ENCODE assay signal across 23 mouse cellular contexts in the genomic region with DNA sequence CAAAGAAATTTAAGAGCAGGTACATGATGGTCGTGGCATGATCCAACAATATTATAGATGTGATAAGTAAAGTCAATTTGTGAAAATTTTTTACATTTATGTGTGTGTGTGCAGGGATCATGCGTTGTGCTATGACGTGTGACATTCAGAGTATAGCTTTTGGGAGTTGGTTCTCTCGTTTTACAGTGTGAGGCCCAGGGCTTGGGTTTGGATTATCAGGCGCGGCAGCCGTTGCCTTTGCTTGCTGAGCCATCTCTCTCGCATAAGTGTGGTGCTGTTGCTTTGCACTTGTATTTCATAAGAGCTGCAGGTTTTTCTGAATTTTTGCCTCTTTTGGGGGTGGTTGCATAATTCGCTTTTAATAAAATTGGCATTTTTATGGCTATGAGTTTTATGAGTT.
"Had no signal": no experiment of that assay in that cellular context is flagged by ENCODE, and none has a peak within 500 bp of the region (broad histone marks: within the 10 kb centered on the region; RNA-seq: fewer than 3 reads in every experiment).

No protein-coding gene starts in this region.

- ATAC-seq: intestine, postnatal 0 days; lung, postnatal 0 days; midbrain, embryonic 13.5 days; midbrain, embryonic 16.5 days had no signal

- H3K36me3 ChIP-seq: stomach, embryonic 15.5 days had no signal

- H3K4me1 ChIP-seq: limb, embryonic 13.5 days; midbrain, embryonic 10.5 days; midbrain, embryonic 13.5 days; neural tube, embryonic 13.5 days; stomach, embryonic 15.5 days had no signal

- H3K4me3 ChIP-seq: layer of hippocampus, adult 2 months; limb, embryonic 10.5 days; limb, embryonic 13.5 days; megakaryocyte, embryonic 14.5 days; midbrain, embryonic 10.5 days; midbrain, embryonic 13.5 days; myocyte; neural tube, embryonic 13.5 days; stomach, embryonic 15.5 days had no signal

- H3K4me2 ChIP-seq: limb, embryonic 13.5 days; lung, embryonic 14.5 days; midbrain, embryonic 13.5 days; neural tube, embryonic 13.5 days; stomach, embryonic 15.5 days had no signal

- DNase-seq: kidney, adult 2 months; kidney, postnatal 25 days; layer of hippocampus, adult 9-11 months; lung, embryonic 14.5 days; retina, postnatal 1 day; right cerebral cortex, postnatal 25 days; spleen, adult 18-20 months; thymus, adult 18-20 months; thymus, postnatal 36 days had no signal

- H3K27ac ChIP-seq: kidney, postnatal 0 days; layer of hippocampus, adult 2 months; limb, embryonic 10.5 days; limb, embryonic 13.5 days; macrophage; midbrain, embryonic 10.5 days; midbrain, embryonic 13.5 days; neural tube, embryonic 13.5 days; stomach, embryonic 15.5 days had no signal

- H3K27me3 ChIP-seq: limb, embryonic 13.5 days; megakaryocyte, embryonic 14.5 days; midbrain, embryonic 13.5 days; neural tube, embryonic 13.5 days; stomach, embryonic 15.5 days had no signal

- H3K9me3 ChIP-seq: limb, embryonic 10.5 days; limb, embryonic 13.5 days; megakaryocyte, embryonic 14.5 days; midbrain, embryonic 10.5 days; midbrain, embryonic 13.5 days; neural tube, embryonic 13.5 days; stomach, embryonic 15.5 days had no signal

- H3K9ac ChIP-seq: limb, embryonic 13.5 days; lung, embryonic 14.5 days; midbrain, embryonic 13.5 days; neural tube, embryonic 13.5 days; stomach, embryonic 15.5 days had no signal
